Mouse (Mus musculus): Measurements from ENCODE around the gene Oxld1. TPM values are rescaled to one million over a fixed set of nuclear protein-coding genes. Genes with fewer than 3 reads are reported as not detected.

Gene Oxld1
- total RNA-seq, 2 experiments from 2014 or later = 17.7 to 19.0 TPM

DNA sequence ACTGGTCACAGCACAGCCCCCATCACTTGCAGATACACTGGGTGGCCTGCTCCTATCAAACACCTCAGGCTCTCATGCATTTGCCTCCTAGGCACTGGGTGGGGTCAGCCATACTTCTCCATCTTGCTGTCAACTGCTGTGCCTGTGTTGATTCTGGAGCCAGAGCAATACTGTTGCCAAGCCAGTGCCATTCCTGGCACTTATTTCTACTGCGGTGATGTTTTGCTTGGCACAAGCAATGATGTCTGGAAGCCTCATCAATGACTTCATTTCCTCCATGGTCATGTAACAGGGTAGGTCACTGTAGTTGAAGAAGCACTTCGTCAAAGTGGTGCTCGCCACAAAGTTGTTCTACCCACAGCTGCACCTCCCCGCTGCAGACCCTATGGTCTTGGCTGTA is 7.7 kb upstream of the Oxld1 start:
- Histone ChIP-seq H3K4me3 (no peak overlapping the region), H3K27ac (no peak overlapping the region)
- no peak for DNase-seq (ENCODE audit: low spot score in 2 of 2)
- TF ChIP-seq CTCF (conservative IDR thresholded peaks at IDR 0.05) = no peak

DNA sequence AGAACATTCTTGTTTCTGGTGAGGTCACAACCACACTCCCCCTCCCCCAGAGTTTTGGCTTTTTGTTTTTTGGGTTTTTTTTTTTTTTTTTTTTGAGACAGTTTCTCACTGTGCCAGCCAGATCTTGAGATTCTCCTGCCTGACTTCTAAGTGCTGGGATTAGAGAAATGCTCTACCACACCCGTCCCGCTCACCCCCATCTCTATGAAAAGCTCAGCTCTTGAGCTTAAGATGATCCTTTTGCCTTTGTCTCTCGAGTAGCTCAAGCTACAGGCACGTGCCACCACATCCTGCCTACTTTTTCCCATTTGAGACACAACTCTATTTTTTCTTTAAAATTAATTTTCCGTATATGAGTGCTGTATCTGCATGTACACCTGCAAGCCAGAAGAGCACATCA is 6.5 kb upstream of the Oxld1 start:
- no peak overlapping the region for H3K27ac ChIP-seq
- H3K4me3 ChIP-seq = no peak overlapping the region
- no peak for TF ChIP-seq CTCF (conservative IDR thresholded peaks at IDR 0.05)
- DNase-seq (ENCODE audit: low spot score in 2 of 2) = no peak

DNA sequence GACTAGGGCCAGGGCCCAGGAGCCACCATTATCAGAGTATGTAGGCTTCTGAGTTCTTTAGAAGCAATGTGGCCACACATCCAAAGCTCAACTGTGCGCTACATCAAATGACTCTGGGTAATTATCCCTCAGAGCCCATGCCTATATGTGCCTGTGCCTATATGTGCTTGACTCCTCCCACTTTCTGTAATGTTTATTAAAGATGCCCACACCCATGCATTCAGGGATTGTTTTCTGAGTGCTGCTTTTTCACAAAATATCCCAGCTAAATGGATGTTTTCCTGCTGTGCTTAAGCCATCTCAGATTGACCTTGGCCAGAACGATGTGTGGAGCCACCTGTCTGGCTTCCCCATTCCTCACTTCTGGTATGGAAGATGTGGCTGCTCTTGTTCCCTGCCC is 5.7 kb upstream of the Oxld1 start:
- TF ChIP-seq CTCF (conservative IDR thresholded peaks at IDR 0.05) = no peak
- no peak for DNase-seq (ENCODE audit: low spot score in 2 of 2)

DNA sequence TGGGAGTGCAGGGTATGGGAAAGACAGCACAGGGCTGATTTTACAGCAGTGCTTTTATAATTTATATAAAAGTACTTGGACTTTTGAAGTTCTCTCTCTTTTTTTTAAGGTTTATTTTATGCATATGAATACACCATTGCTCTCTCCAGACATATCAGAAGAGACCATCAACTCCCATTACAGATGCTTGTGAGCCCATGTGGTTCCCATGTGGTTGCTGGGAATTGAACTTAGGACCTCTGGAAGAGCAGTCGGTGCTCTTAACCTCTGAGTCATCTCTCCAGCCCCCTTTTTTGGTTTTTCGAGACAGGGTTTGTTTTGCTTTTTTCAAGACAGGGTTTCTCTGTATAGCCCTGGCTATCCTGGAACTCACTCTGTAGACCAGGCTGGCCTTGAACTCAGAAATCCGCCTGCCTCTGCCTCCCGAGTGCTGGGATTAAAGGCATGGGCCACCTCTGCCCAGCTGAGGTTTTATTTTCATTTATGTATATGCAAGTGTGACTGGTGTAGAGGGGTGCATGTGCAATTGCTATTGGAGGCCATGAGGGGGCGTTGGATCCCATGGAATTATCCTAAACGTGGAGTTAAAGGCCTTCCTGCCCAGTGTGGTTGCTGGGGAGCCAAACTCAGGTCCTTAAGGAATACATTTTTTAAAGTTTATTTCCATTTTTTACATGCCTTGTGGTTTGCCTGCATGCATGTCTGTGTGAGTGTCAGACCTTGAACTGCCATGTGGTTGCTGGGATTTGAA is 1.2 kb upstream of the Oxld1 start:
- peak; percentile 54 for TF ChIP-seq CTCF (conservative IDR thresholded peaks at IDR 0.05)
- peak overlapping the region; percentile 95; the same call in 1 of the 2 replicates for H3K27ac ChIP-seq
- DNase-seq (ENCODE audit: low spot score in 2 of 2) = no peak
- peak overlapping the region; percentile 77 for H3K4me3 ChIP-seq

More for the DNA sequence above, 5.7 kb upstream of the Oxld1 start:
- H3K4me3 ChIP-seq = no peak overlapping the region
- H3K27ac ChIP-seq = no peak overlapping the region

DNA sequence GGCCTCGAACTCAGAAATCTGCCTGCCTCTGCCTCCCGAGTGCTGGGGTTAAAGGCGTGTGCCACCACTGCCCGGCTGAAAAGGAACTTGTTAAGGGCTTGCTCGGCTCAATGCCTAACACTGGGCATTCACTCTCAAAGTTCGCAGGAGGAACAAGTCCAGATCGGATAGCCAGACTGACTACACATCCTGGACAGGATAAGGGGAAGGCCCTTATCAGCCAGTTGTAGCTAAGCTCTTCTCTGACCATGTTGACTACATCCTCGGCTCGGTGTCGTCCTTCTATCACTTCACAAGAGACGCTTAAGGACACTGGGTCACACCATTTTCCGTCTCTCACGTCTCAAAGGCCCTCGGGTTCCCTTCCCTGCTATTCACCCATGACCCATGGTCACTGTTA is 498 bp downstream of the Oxld1 start:
- no peak for TF ChIP-seq CTCF (conservative IDR thresholded peaks at IDR 0.05)
- DNase-seq (ENCODE audit: low spot score in 2 of 2) = no peak
- Histone ChIP-seq H3K4me3 (peak overlapping the region; percentile 77), H3K27ac (peak overlapping the region; percentile 95)

DNA sequence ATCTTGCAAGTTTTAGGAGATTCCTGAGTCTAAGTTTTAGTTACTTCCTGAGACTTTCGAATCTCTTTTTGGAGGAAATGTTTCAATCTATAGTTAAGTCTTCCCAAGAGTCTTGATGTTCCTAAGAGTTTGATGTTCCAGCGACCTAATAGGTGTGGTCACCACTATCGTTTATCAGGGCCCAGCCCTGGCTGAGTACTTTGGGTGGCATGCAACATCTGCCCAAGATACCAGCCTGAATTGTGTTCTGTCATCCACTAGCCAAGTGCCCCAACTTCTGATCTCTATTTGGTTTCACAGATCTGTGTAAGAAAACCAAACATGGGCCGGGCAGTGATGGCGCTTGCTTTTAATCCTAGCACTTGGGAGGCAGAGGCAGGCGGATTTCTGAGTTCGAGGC is 2.5 kb downstream of the Oxld1 start:
- DNase-seq (ENCODE audit: low spot score in 2 of 2) = no peak
- Histone ChIP-seq H3K4me3 (no peak overlapping the region), H3K27ac (no peak overlapping the region)
- TF ChIP-seq CTCF (conservative IDR thresholded peaks at IDR 0.05) = no peak

DNA sequence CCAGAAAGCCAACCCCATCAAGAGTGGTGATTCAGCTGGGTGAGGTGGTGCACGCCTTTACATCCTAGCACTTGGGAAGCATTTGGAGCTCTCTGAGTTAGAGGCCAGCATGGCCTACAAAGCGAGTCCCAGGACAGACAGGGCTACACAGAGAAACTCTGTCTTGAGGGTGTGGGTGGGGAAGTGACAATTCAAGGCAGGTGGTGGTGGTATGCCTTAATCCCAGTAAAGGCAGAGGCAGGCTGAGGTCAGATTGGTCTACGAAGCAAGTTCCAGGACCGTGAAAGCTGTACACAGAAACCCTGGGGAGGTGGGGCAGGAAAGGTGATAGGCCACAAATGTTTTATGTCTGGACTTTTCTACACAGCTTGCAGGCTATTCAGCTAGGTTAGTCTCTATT is 2.9 kb downstream of the Oxld1 start:
- no peak for DNase-seq (ENCODE audit: low spot score in 2 of 2)
- Histone ChIP-seq H3K27ac (no peak overlapping the region), H3K4me3 (no peak overlapping the region)
- no peak for TF ChIP-seq CTCF (conservative IDR thresholded peaks at IDR 0.05)

DNA sequence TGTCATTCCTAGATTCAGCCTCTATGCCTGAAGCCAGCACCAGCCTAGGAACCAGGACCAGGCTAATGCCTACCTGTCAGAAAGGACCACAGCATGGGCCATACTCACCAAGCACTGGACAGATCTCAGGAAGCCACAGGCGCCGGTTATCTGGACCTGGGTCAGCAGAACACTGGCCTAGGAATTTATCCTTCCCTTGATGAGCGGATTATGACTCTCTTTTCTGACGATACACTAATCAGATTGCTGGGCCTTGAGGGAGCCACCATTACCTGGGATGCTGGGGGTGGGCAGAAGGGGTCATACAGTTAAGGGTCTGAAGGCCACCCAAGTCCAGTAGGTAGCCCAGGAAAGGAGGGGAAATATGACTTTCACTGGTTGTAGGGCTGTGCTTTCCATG is 4.6 kb downstream of the Oxld1 start, which contains the start of gene Pde6g:
TSS of gene Pde6g (minus strand) at position 195 of the 400 bp plus-strand sequence.
- Histone ChIP-seq H3K27ac (peak within 1 kb of the TSS; percentile 49), H3K4me3 (no peak within 1 kb of the TSS)
- DNase-seq (ENCODE audit: low spot score in 2 of 2) = no peak
- TF ChIP-seq CTCF (conservative IDR thresholded peaks at IDR 0.05) = no peak

DNA sequence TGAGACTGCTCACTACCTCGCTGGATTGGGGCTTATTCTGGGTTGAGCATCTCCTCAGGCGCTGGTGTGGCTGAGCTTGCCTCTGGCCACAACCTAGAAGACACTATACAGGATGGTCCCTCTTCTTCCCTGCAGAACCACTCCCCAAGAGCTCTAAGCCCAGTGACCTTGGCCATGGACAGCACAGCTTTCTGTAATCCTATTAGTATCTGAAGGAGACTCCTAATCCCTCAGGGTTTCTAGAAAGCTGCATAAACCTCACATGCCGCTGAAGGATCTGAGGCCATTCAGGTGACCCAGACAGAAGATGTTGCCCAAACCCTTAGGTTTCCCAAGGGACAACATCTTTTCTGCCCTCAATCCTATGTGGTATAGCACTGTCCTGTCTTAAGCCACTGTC is 5.6 kb downstream of the Oxld1 start:
- peak overlapping the region; percentile 49; the same call in 1 of the 2 replicates for H3K27ac ChIP-seq
- H3K4me3 ChIP-seq = no peak overlapping the region
- TF ChIP-seq CTCF (conservative IDR thresholded peaks at IDR 0.05) = no peak
- DNase-seq (ENCODE audit: low spot score in 2 of 2) = no peak

DNA sequence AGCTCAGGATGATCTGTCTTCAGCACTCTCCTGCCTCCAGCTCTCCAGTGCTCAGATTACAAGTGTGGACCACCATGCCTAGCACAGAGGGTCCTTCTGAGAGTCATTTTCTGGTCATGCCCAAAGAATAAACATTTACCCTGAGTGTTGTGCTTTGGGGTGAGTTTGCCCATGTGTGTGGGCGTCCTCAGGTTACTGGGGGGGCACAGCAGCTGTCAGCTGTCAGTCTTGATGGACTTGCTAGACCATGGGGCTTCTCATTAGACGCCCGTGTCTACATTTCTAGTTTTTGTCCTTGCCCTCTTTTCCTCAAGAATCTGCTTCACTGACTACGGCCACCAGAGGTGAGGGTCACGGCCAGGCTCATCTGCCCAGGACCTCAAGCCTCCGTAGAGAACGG is 10.7 kb downstream of the Oxld1 start:
- Histone ChIP-seq H3K27ac (no peak overlapping the region), H3K4me3 (no peak overlapping the region)
- DNase-seq (ENCODE audit: low spot score in 2 of 2) = no peak
- TF ChIP-seq CTCF (conservative IDR thresholded peaks at IDR 0.05) = no peak

DNA sequence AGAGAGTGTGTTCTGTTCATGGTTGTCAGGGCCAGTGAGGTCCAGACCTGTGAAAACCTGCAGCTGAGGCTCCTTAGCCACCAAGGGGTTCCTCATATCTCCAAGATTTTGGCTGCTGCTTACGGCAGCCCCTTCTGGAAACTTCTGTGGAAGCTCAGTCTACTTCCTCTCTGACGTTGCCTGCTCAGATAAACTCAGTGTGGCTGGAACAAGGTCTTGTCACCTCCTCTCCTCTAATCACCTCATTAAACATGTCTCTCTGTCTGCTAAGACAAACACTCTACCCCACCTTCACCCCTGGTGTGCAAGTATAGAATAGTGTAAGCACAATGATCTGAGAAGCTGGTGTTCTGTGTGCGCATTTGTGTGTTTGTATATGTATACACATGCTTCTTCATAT is 12.4 kb downstream of the Oxld1 start:
- Histone ChIP-seq H3K27ac (no peak overlapping the region), H3K4me3 (no peak overlapping the region)
- no peak for TF ChIP-seq CTCF (conservative IDR thresholded peaks at IDR 0.05)
- DNase-seq (ENCODE audit: low spot score in 2 of 2) = no peak

DNA sequence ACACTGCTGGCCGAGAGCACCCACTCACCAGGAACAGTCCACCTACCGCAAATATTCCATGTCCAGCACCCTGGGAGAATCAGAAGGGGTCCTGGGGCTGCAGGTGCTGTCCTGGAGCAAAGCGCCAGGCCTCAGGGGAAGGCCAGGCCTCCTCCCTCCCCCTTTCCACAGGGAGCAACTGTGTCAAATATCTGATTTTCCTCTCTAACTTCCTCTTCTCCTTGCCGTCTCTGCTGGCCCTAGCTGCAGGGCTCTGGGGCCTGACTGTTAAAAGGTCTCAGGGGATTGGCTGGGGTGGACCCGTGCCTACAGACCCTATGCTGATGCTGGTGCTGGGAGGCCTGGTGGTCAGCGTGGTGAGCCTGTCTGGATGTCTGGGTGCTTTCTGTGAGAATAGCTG is 13.8 kb downstream of the Oxld1 start:
- Histone ChIP-seq H3K4me3 (no peak overlapping the region), H3K27ac (no peak overlapping the region)
- no peak for TF ChIP-seq CTCF (conservative IDR thresholded peaks at IDR 0.05)
- no peak for DNase-seq (ENCODE audit: low spot score in 2 of 2)

DNA sequence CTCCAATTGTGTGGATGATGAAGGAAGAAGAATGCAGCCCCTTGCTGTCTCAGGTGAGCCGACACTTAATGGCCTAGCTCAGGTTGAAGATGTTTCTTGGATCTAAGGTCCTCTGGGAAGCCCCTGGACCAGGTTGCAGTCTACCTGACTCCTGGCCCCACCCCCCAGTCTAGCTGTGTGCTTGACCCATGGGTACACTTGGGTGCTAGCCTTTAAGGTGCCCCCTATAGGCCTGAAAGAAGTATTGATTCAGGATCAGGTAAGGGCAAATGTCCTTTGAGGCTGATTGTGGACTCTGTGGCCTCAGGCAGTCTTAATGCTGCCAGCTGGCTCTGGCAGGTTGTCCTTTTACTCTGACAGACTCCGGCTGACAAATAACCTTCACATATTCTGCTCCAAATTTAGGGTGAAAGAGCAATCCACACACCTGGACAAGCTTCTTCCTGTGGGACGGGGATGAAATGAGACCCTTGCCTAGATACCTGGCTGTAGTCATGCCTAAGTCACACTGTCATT is 15.0 kb downstream of the Oxld1 start:
- no peak for DNase-seq (ENCODE audit: low spot score in 2 of 2)
- Histone ChIP-seq H3K4me3 (no peak overlapping the region), H3K27ac (no peak overlapping the region)
- peak; percentile 33 for TF ChIP-seq CTCF (conservative IDR thresholded peaks at IDR 0.05)

DNA sequence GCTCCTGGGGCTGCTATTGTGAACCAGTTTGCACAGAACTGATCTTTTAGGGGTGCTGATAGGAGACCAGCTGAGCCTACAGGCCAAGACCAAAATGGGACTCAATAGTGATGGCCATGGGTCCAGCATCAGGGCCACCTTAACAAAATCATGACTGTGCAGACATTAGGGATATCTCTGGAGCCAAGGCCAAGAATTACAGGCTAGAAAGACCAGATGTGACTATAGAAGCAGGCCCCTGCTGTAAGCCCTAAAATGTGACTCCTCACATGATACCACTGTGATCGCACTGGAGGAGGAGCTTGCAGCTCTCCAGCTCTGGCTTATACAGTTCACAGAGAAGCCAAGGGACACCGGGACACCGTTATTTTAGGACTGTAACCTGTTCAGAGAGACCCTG is 15.5 kb downstream of the Oxld1 start, which contains the start of gene Tspan10:
TSS of gene Tspan10 (plus strand) at position 301 of the 400 bp plus-strand sequence.
- H3K27ac ChIP-seq = no peak within 1 kb of the TSS
- no peak within 1 kb of the TSS for H3K4me3 ChIP-seq
- TF ChIP-seq CTCF (conservative IDR thresholded peaks at IDR 0.05) = no peak
- DNase-seq (ENCODE audit: low spot score in 2 of 2) = no peak
